ENCODE assay signal across 22 mouse cellular contexts in the genomic region with DNA sequence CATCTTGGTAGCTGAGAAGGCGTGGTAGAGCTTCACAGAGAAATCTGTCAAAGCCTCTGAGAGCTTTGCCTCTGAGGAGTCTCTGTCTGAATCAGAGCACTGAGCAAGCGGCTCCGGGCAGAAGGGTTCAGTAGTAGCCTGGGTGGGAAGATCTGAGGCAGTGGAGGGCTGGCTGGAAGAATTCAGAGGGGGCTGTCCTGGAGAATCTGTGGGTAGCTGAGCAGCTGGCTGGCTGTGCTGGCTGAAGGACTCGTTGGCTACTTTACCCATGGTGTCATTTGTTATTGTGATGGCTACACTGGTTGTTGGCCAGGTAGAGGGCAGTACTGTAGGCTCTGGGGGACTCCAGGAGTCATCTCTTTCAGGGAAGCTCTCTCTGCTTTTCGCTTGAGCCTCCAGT. TPM values are rescaled to one million over a fixed set of nuclear protein-coding genes. Genes with fewer than 3 reads are reported as not detected.
DNase-seq lines count a peak whose midpoint lies in the region; ATAC-seq and TF ChIP-seq lines count a peak whose summit lies in the region.
"Had no signal": no experiment of that assay in that cellular context is flagged by ENCODE, and none has a peak within 500 bp of the region (broad histone marks: within the 10 kb centered on the region; RNA-seq: fewer than 3 reads in every experiment).

No protein-coding gene starts in this region.

- no peak for TF ChIP-seq CTCF in cerebellum, adult 2 months (IDR thresholded peaks at IDR 0.05; ENCODE audit: borderline replicate concordance, insufficient read depth, low read depth, low read length)
- no peak for TF ChIP-seq CTCF in heart, adult 2 months (IDR thresholded peaks at IDR 0.05)
- TF ChIP-seq CTCF in liver, postnatal 0 days (IDR thresholded peaks at IDR 0.05; ENCODE audit: low read depth) = no peak

- peak; percentile 10 for DNase-seq in cerebellum, adult 11-12 months
- no peak for DNase-seq in cerebellum, adult 2 months
- DNase-seq in heart, adult 2 months = peak; percentile 21 to 35
- no peak for DNase-seq in liver, postnatal 0 days
- DNase-seq in liver = no peak
- no peak for DNase-seq in layer of hippocampus, postnatal 10 days (ENCODE audit: low spot score in 2 of 2)
- DNase-seq: adrenal gland, adult 2 months; cerebellum, adult 9-11 months; kidney, postnatal 10 days; left cerebral cortex, postnatal 4 days; spleen, adult 18-20 months; thymus, postnatal 36 days had no signal

- H3K27ac ChIP-seq in cerebellum, adult 2 months (ENCODE audit: insufficient read depth, low read length) = no peak overlapping the region
- H3K27ac ChIP-seq in heart, adult 2 months = peak overlapping the region; percentile 80
- no peak overlapping the region for H3K27ac ChIP-seq in heart, embryonic 11.5 days (ENCODE audit: low read depth, low read length)
- H3K27ac ChIP-seq in liver, postnatal 0 days (ENCODE audit: low read depth) = no peak overlapping the region
- no peak overlapping the region for H3K27ac ChIP-seq in brown adipose tissue, adult 24 weeks (replicated peaks; ENCODE audit: low read depth, low read length)
- H3K27ac ChIP-seq: hindbrain, postnatal 0 days; left cerebral cortex, adult 2 months; liver, embryonic 14.5 days; midbrain, embryonic 15.5 days; neural tube, embryonic 15.5 days had no signal

- no peaks in the 10 kb centered on the region for H3K9me3 ChIP-seq in heart, embryonic 11.5 days (replicated peaks; ENCODE audit: control insufficient read depth, low read length)
- no peaks in the 10 kb centered on the region for H3K9me3 ChIP-seq in liver, postnatal 0 days (ENCODE audit: low read length)
- H3K9me3 ChIP-seq: heart, embryonic 12.5 days; midbrain, embryonic 15.5 days; neural tube, embryonic 15.5 days had no signal

- intact Hi-C loops in heart, adult 2 months (cut with DNase I) = no loop called here

- no peaks in the 10 kb centered on the region for H3K36me3 ChIP-seq in heart, adult 2 months (ENCODE audit: control insufficient read depth, insufficient read depth, low read length)
- H3K36me3 ChIP-seq in heart, embryonic 11.5 days (ENCODE audit: control insufficient read depth, insufficient read depth, low read length) = no peaks in the 10 kb centered on the region
- H3K36me3 ChIP-seq in liver, postnatal 0 days (replicated peaks; ENCODE audit: insufficient read depth, low read length) = peaks cover 8% of the 10 kb centered on the region; the same call in 1 of the 2 replicates
- H3K36me3 ChIP-seq: midbrain, embryonic 15.5 days; neural tube, embryonic 15.5 days had no signal

- H3K4me1 ChIP-seq in cerebellum, adult 2 months (ENCODE audit: control insufficient read depth, insufficient read depth, low read length) = peaks cover 4% of the 10 kb centered on the region; the same call in 1 of the 2 replicates
- 0 out of 2 replicates have a peak, but pooled peaks cover 1% of the 10 kb centered on the region for H3K4me1 ChIP-seq in heart, adult 2 months (ENCODE audit: control insufficient read depth, insufficient read depth, low read length)
- H3K4me1 ChIP-seq in heart, embryonic 11.5 days (ENCODE audit: control insufficient read depth, insufficient read depth, low read length) = peaks cover 7% of the 10 kb centered on the region; the same call in 1 of the 2 replicates
- peaks cover 12% of the 10 kb centered on the region for H3K4me1 ChIP-seq in liver, postnatal 0 days (ENCODE audit: insufficient read depth)
- no peaks in the 10 kb centered on the region for H3K4me1 ChIP-seq in brown adipose tissue, adult 24 weeks (ENCODE audit: control insufficient read depth, insufficient read depth, insufficient read length, low read length)

- no peak overlapping the region; the same call in 1 of the 2 replicates for H3K9ac ChIP-seq in heart, adult 2 months (ENCODE audit: low read depth, low read length)
- no peak overlapping the region for H3K9ac ChIP-seq in heart, embryonic 11.5 days (ENCODE audit: low read depth, low read length)
- H3K9ac ChIP-seq in liver, postnatal 0 days (replicated peaks) = no peak overlapping the region; the same call in 1 of the 2 replicates
- H3K9ac ChIP-seq: heart, embryonic 12.5 days; liver, embryonic 14.5 days; midbrain, embryonic 15.5 days; neural tube, embryonic 15.5 days had no signal

- H3K79me2 ChIP-seq in heart, adult 2 months (replicated peaks; ENCODE audit: control insufficient read depth, insufficient read depth, low read length) = no peaks in the 10 kb centered on the region

- no peak for ATAC-seq in heart, embryonic 11.5 days (replicated peaks; ENCODE audit: insufficient number of reproducible peaks, low FRiP score, low TSS enrichment)
- ATAC-seq in liver, postnatal 0 days = no peak
- ATAC-seq: hindbrain, postnatal 0 days; intestine, postnatal 0 days; midbrain, embryonic 15.5 days had no signal

- H3K4me2 ChIP-seq in heart, embryonic 11.5 days = no peak overlapping the region
- peak overlapping the region; percentile 69 for H3K4me2 ChIP-seq in liver, postnatal 0 days (ENCODE audit: low read depth, low read length)

- WGBS in cerebellum, adult 2 months = 68% methylated on average over 5 of the region's 5 CpGs
- WGBS in heart, adult 2 months = 80% methylated on average over 5 of the region's 5 CpGs
- 69% methylated on average over 5 of the region's 5 CpGs for WGBS in heart, embryonic 11.5 days (ENCODE audit: insufficient replicate concordance)
- WGBS in liver, postnatal 0 days (ENCODE audit: insufficient replicate concordance) = 64% methylated on average over 5 of the region's 5 CpGs

- TF ChIP-seq POLR2A in cerebellum, adult 2 months (IDR thresholded peaks at IDR 0.05; ENCODE audit: borderline replicate concordance, insufficient read depth, low read length) = no peak
- no peak for TF ChIP-seq POLR2A in heart, adult 2 months (IDR thresholded peaks at IDR 0.05; ENCODE audit: insufficient read depth, low read depth, low read length)

- H3K27me3 ChIP-seq in cerebellum, adult 2 months (ENCODE audit: control insufficient read depth, insufficient read depth, low read length) = no peaks in the 10 kb centered on the region
- no peaks in the 10 kb centered on the region for H3K27me3 ChIP-seq in heart, adult 2 months (ENCODE audit: control insufficient read depth, insufficient read depth, low read length)
- no peaks in the 10 kb centered on the region for H3K27me3 ChIP-seq in heart, embryonic 11.5 days (ENCODE audit: control insufficient read depth, insufficient read depth, low read length)
- peaks cover 2% of the 10 kb centered on the region; the same call in 1 of the 2 replicates for H3K27me3 ChIP-seq in liver, postnatal 0 days (ENCODE audit: insufficient read depth, low read length)
- H3K27me3 ChIP-seq: midbrain, embryonic 15.5 days; neural tube, embryonic 15.5 days had no signal

- no peak overlapping the region for H3K4me3 ChIP-seq in cerebellum, adult 2 months (replicated peaks; ENCODE audit: insufficient read depth, low read depth, low read length)
- H3K4me3 ChIP-seq in heart, adult 2 months = peak overlapping the region; percentile 40; the same call in 1 of the 2 replicates
- no peak overlapping the region for H3K4me3 ChIP-seq in heart, embryonic 11.5 days (ENCODE audit: low read depth, low read length)
- H3K4me3 ChIP-seq in liver, postnatal 0 days (ENCODE audit: low read depth, low read length) = no peak overlapping the region
- H3K4me3 ChIP-seq in brown adipose tissue, adult 24 weeks (ENCODE audit: insufficient read depth, low read depth, low read length) = peak overlapping the region; percentile 13
- H3K4me3 ChIP-seq: heart, embryonic 12.5 days; left cerebral cortex, adult 2 months; midbrain, embryonic 15.5 days; neural tube, embryonic 15.5 days had no signal

- no peak for TF ChIP-seq EP300 in heart, adult 2 months (IDR thresholded peaks at IDR 0.05; ENCODE audit: insufficient read depth, low read depth, low read length)
- TF ChIP-seq EP300 in liver, postnatal 0 days (IDR thresholded peaks at IDR 0.05; ENCODE audit: low read depth) = no peak

RNA-seq across cellular contexts. Expression of a gene that starts 2.0 kb away (rescaled TPM):
- 19.6 and 22.6 TPM in 2 replicates for polyA plus RNA-seq in cerebellum, adult 2 months (2012; rRNA removed)
- 10 to 100 TPM; 79.7 to 81.5 TPM for total RNA-seq in heart, adult 2 months (2021)
- polyA plus RNA-seq in heart, adult 2 months (2012; rRNA removed) = 268 and 301 TPM in 2 replicates
- polyA plus RNA-seq in heart, embryonic 11.5 days (2014; fragmentation: Nextera tagmentation; extraction: Ambion mirVana) = 35.0 and 41.8 TPM in 2 replicates
- 344 and 356 TPM in 2 replicates for polyA plus RNA-seq in liver, postnatal 0 days (2015; fragmentation: Nextera tagmentation; extraction: Ambion mirVana)
- polyA plus RNA-seq in brown adipose tissue, adult 24 weeks (2012; ENCODE audit: insufficient read depth, insufficient read length, missing spikeins) = 74.6 and 108 TPM in 2 replicates
- total RNA-seq in layer of hippocampus, postnatal 10 days (2021) = 10 to 100 TPM in 1 of 2 experiments, 1 to 10 TPM in 1; 9.6 to 10.1 TPM

RNA-seq across cellular contexts. Expression of a gene that starts 25.4 kb away (rescaled TPM):
- 6.4 and 7.8 TPM in 2 replicates for polyA plus RNA-seq in cerebellum, adult 2 months (2012; rRNA removed)
- 100 to 1,000 TPM in 1 of 2 experiments, 10 to 100 TPM in 1; 26.5 to 109 TPM for total RNA-seq in heart, adult 2 months (2021)
- 42.0 and 131 TPM in 2 replicates for polyA plus RNA-seq in heart, adult 2 months (2012; rRNA removed)
- polyA plus RNA-seq in heart, embryonic 11.5 days (2014; fragmentation: Nextera tagmentation; extraction: Ambion mirVana) = 95.9 and 105 TPM in 2 replicates
- polyA plus RNA-seq in liver, postnatal 0 days (2015; fragmentation: Nextera tagmentation; extraction: Ambion mirVana) = 276 and 305 TPM in 2 replicates
- polyA plus RNA-seq in brown adipose tissue, adult 24 weeks (2012; ENCODE audit: insufficient read depth, insufficient read length, missing spikeins) = 4.5 and 15.2 TPM in 2 replicates
- total RNA-seq in layer of hippocampus, postnatal 10 days (2021) = 1 to 10 TPM; 7.9 to 8.5 TPM

RNA-seq across cellular contexts. Expression of a gene that starts 29.7 kb away (rescaled TPM):
- polyA plus RNA-seq in cerebellum, adult 2 months (2012; rRNA removed) = 3.0 and 3.4 TPM in 2 replicates
- 1 to 10 TPM; 1.8 to 2.0 TPM for total RNA-seq in heart, adult 2 months (2021)
- 1.5 and 1.7 TPM in 2 replicates for polyA plus RNA-seq in heart, adult 2 months (2012; rRNA removed)
- 6.6 and 6.9 TPM in 2 replicates for polyA plus RNA-seq in heart, embryonic 11.5 days (2014; fragmentation: Nextera tagmentation; extraction: Ambion mirVana)
- polyA plus RNA-seq in liver, postnatal 0 days (2015; fragmentation: Nextera tagmentation; extraction: Ambion mirVana) = 1.2 and 1.3 TPM in 2 replicates
- not detected in 2 replicates for polyA plus RNA-seq in brown adipose tissue, adult 24 weeks (2012; ENCODE audit: insufficient read depth, insufficient read length, missing spikeins)
- total RNA-seq in layer of hippocampus, postnatal 10 days (2021) = 1 to 10 TPM; 5.4 to 6.3 TPM
- total RNA-seq: megakaryocyte, adult 5-6 weeks had no signal

RNA-seq across cellular contexts. Expression of a gene that starts 39.3 kb away (rescaled TPM):
- polyA plus RNA-seq in cerebellum, adult 2 months (2012; rRNA removed) = 164 and 171 TPM in 2 replicates
- under 1 TPM; 0.44 to 0.45 TPM for total RNA-seq in heart, adult 2 months (2021)
- 1.5 and 1.7 TPM in 2 replicates for polyA plus RNA-seq in heart, adult 2 months (2012; rRNA removed)
- 8.5 and 13.8 TPM in 2 replicates for polyA plus RNA-seq in heart, embryonic 11.5 days (2014; fragmentation: Nextera tagmentation; extraction: Ambion mirVana)
- 18.4 and 20.9 TPM in 2 replicates for polyA plus RNA-seq in liver, postnatal 0 days (2015; fragmentation: Nextera tagmentation; extraction: Ambion mirVana)
- polyA plus RNA-seq in brown adipose tissue, adult 24 weeks (2012; ENCODE audit: insufficient read depth, insufficient read length, missing spikeins) = not detected in 2 replicates
- 10 to 100 TPM; 19.7 to 19.9 TPM for total RNA-seq in layer of hippocampus, postnatal 10 days (2021)

RNA-seq across cellular contexts. Expression of a gene that starts 46.0 kb away (rescaled TPM):
- 12.0 and 12.7 TPM in 2 replicates for polyA plus RNA-seq in cerebellum, adult 2 months (2012; rRNA removed)
- 1 to 10 TPM; 4.0 to 4.6 TPM for total RNA-seq in heart, adult 2 months (2021)
- 3.5 and 7.4 TPM in 2 replicates for polyA plus RNA-seq in heart, adult 2 months (2012; rRNA removed)
- 26.6 and 30.4 TPM in 2 replicates for polyA plus RNA-seq in heart, embryonic 11.5 days (2014; fragmentation: Nextera tagmentation; extraction: Ambion mirVana)
- 31.7 and 32.1 TPM in 2 replicates for polyA plus RNA-seq in liver, postnatal 0 days (2015; fragmentation: Nextera tagmentation; extraction: Ambion mirVana)
- 9.4 and 13.7 TPM in 2 replicates for polyA plus RNA-seq in brown adipose tissue, adult 24 weeks (2012; ENCODE audit: insufficient read depth, insufficient read length, missing spikeins)
- 1 to 10 TPM; 7.4 to 9.5 TPM for total RNA-seq in layer of hippocampus, postnatal 10 days (2021)

Comparison
In these comparisons a context has a peak if more than half of its experiments do, and no peak if none do; other contexts are left out.
1. DNase-seq: peak in cerebellum, adult 11-12 months (single experiment) and heart, adult 2 months (2 of 2); none in cerebellum, adult 2 months (0 of 2), liver, postnatal 0 days (single experiment), liver (single experiment) and layer of hippocampus, postnatal 10 days (0 of 2).
2. H3K4me3 ChIP-seq: peak in heart, adult 2 months (single experiment) and brown adipose tissue, adult 24 weeks (single experiment); none in cerebellum, adult 2 months (single experiment), heart, embryonic 11.5 days (single experiment) and liver, postnatal 0 days (single experiment).